Mouse (Mus musculus): ENCODE measurements around the gene Pate2. TPM values are rescaled to one million over a fixed set of nuclear protein-coding genes. Genes with fewer than 3 reads are reported as not detected.

Pate2 gene
- total and polyA plus RNA-seq, 3 experiments = 0.23 to 0.29 TPM; not detected in 1

GRCm38 (mm10) chr9:35539001-35539750, 30.9 kb upstream of the Pate2 start:
- TF ChIP-seq TBP (IDR thresholded peaks at IDR 0.05; ENCODE audit: low read depth, low read length) (no peak), UBTF (IDR thresholded peaks at IDR 0.05; ENCODE audit: borderline replicate concordance, insufficient read depth, low read depth, low read length) (no peak), NELFE (IDR thresholded peaks at IDR 0.05; ENCODE audit: low read depth, low read length) (no peak), TAL1 (IDR thresholded peaks at IDR 0.05; ENCODE audit: low read length) (no peak), E2F4 (IDR thresholded peaks at IDR 0.05; ENCODE audit: borderline replicate concordance, low read depth, low read length) (no peak), SMC3 (IDR thresholded peaks at IDR 0.05; ENCODE audit: low read depth, low read length) (no peak), BHLHE40 (IDR thresholded peaks at IDR 0.05; ENCODE audit: borderline replicate concordance, low read depth, low read length) (no peak), HCFC1 (IDR thresholded peaks at IDR 0.05; ENCODE audit: low read depth, low read length) (no peak), ZC3H11A (IDR thresholded peaks at IDR 0.05; ENCODE audit: low read depth, low read length) (no peak), USF1 (IDR thresholded peaks at IDR 0.05; ENCODE audit: low read depth, low read length) (no peak), ZKSCAN1 (IDR thresholded peaks at IDR 0.05; ENCODE audit: low read depth, low read length) (no peak), ZNF384 (IDR thresholded peaks at IDR 0.05; ENCODE audit: low read depth, low read length) (no peak)
- Histone ChIP-seq H3K4me3 (ENCODE audit: control insufficient read depth in 1 of 2, insufficient read depth in 1 of 2, low read depth in 2 of 2, low read length in 2 of 2) (no peak overlapping the region), H3K27me3 (ENCODE audit: control insufficient read depth in 1 of 2, insufficient read depth in 2 of 2, low read length in 2 of 2) (no peaks in the 10 kb centered on the region), H3K36me3 (ENCODE audit: control insufficient read depth in 1 of 2, insufficient read depth in 2 of 2, low read length in 2 of 2) (peaks cover 0 to 3% of the 10 kb centered on the region in 2 experiments; a peak in 1 of 4 replicates), H3K4me1 (ENCODE audit: control insufficient read depth in 1 of 2, insufficient read depth in 2 of 2, low read length in 2 of 2) (peaks cover 0 to 5% of the 10 kb centered on the region in 2 experiments; a peak in 1 of 4 replicates), H3K79me2 (ENCODE audit: control insufficient read depth, insufficient read depth, low read length, poor library complexity) (no peaks in the 10 kb centered on the region), H3K9me3 (replicated peaks; ENCODE audit: insufficient read depth, low read length) (no peaks in the 10 kb centered on the region), H3K9ac (ENCODE audit: control insufficient read depth, low read depth, low read length, poor library complexity, severe bottlenecking) (no peak overlapping the region), H3K27ac (ENCODE audit: control insufficient read depth, low read depth, low read length) (no peak overlapping the region)
- no peak for DNase-seq (ENCODE audit: low read depth, low spot score)

GRCm38 (mm10) chr9:35541024-35541423, 29.1 kb upstream of the Pate2 start:
- Histone ChIP-seq H3K27ac (ENCODE audit: control insufficient read depth, low read depth, low read length) (no peak overlapping the region), H3K79me2 (ENCODE audit: control insufficient read depth, insufficient read depth, low read length, poor library complexity) (no peaks in the 10 kb centered on the region), H3K27me3 (ENCODE audit: control insufficient read depth in 1 of 2, insufficient read depth in 2 of 2, low read length in 2 of 2) (no peaks in the 10 kb centered on the region), H3K4me3 (ENCODE audit: control insufficient read depth in 1 of 2, insufficient read depth in 1 of 2, low read depth in 2 of 2, low read length in 2 of 2) (no peak overlapping the region), H3K36me3 (ENCODE audit: control insufficient read depth in 1 of 2, insufficient read depth in 2 of 2, low read length in 2 of 2) (peaks cover 0 to 2% of the 10 kb centered on the region in 2 experiments; a peak in 2 of 4 replicates), H3K4me1 (ENCODE audit: control insufficient read depth in 1 of 2, insufficient read depth in 2 of 2, low read length in 2 of 2) (peaks cover 0 to 12% of the 10 kb centered on the region in 2 experiments; a peak in 3 of 4 replicates), H3K9me3 (replicated peaks; ENCODE audit: insufficient read depth, low read length) (no peaks in the 10 kb centered on the region), H3K9ac (ENCODE audit: control insufficient read depth, low read depth, low read length, poor library complexity, severe bottlenecking) (no peak overlapping the region)
- TF ChIP-seq JUND (IDR thresholded peaks at IDR 0.05; ENCODE audit: low read depth, low read length) (no peak), USF2 (IDR thresholded peaks at IDR 0.05; ENCODE audit: borderline replicate concordance in 1 of 2, insufficient read depth in 1 of 2, low read depth in 1 of 2, low read length in 2 of 2) (no peak), MYC (IDR thresholded peaks at IDR 0.05; ENCODE audit: low read depth, low read length) (no peak), ZC3H11A (IDR thresholded peaks at IDR 0.05; ENCODE audit: low read depth, low read length) (no peak), EP300 (IDR thresholded peaks at IDR 0.05; ENCODE audit: low read depth in 1 of 2, low read length in 2 of 2) (no peak), TBP (IDR thresholded peaks at IDR 0.05; ENCODE audit: low read depth, low read length) (no peak), MAX (IDR thresholded peaks at IDR 0.05; ENCODE audit: low read length) (no peak), MAFK (IDR thresholded peaks at IDR 0.05; ENCODE audit: borderline replicate concordance, low read depth, low read length) (no peak), POLR2A (IDR thresholded peaks at IDR 0.05; ENCODE audit: control insufficient read depth in 1 of 2, insufficient read depth in 1 of 2, low read depth in 1 of 2, low read length in 2 of 2, poor library complexity in 1 of 2) (no peak), ELF1 (IDR thresholded peaks at IDR 0.05; ENCODE audit: low read depth, low read length) (no peak), RCOR1 (IDR thresholded peaks at IDR 0.05; ENCODE audit: low read depth, low read length) (no peak), USF1 (IDR thresholded peaks at IDR 0.05; ENCODE audit: low read depth, low read length) (no peak), HCFC1 (IDR thresholded peaks at IDR 0.05; ENCODE audit: low read depth, low read length) (no peak), GATA1 (IDR thresholded peaks at IDR 0.05; ENCODE audit: low read depth, low read length) (no peak), E2F4 (IDR thresholded peaks at IDR 0.05; ENCODE audit: borderline replicate concordance, low read depth, low read length) (no peak), RAD21 (IDR thresholded peaks at IDR 0.05; ENCODE audit: low read depth, low read length) (no peak), POLR2AphosphoS5 (IDR thresholded peaks at IDR 0.05; ENCODE audit: borderline replicate concordance, low read depth, low read length) (no peak), POLR2AphosphoS2 (IDR thresholded peaks at IDR 0.05; ENCODE audit: low read length) (no peak)
- no peak for DNase-seq (ENCODE audit: low read depth, low spot score)
